Mouse (Mus musculus) lung, postnatal 0 days (tissue): Measurements from ENCODE around the gene Dazap1. TPM values are rescaled to one million over a fixed set of nuclear protein-coding genes. Genes with fewer than 3 reads are reported as not detected.
A peak's percentile ranks its signal among the peaks of the same experiment; 100 is the strongest.

ENCODE experiments used
- ATAC-seq: fragments of 200-750 bp; cut with Nextera tagmentation; 2 replicates; pipeline ENCODE4 v1.8.0; 2017; ENCODE audit warnings: moderate library complexity
- DNase-seq: peaks from one replicate; pipeline ENCODE4 v3.0.0-alpha.2; 2016; ENCODE audit warnings: low spot score
- H3K27ac ChIP-seq: fragments of 300-500 bp; sonication (generic); 2 replicates; pipeline ENCODE4 v1.5.1; 2014; ENCODE audit warnings: antibody characterized with exemption, mild to moderate bottlenecking, low read length, mixed read lengths
- H3K27me3 ChIP-seq: fragments of 300-500 bp; sonication (generic); replicated peaks from 2 replicates; pipeline ENCODE4 v1.6.1; 2014; ENCODE audit warnings: low read length, mixed read lengths; ENCODE audit not compliant: insufficient read depth
- H3K36me3 ChIP-seq: fragments of 300-500 bp; sonication (generic); 2 replicates; pipeline ENCODE4 v1.6.1; 2014; ENCODE audit warnings: low read length, mixed read lengths; ENCODE audit not compliant: insufficient read depth
- H3K4me1 ChIP-seq: fragments of 300-500 bp; sonication (generic); 2 replicates; pipeline ENCODE4 v1.6.1; 2014; ENCODE audit warnings: antibody characterized with exemption, low read depth, low read length, mixed read lengths; ENCODE audit not compliant: insufficient read depth
- H3K4me2 ChIP-seq: fragments of 300-500 bp; sonication (generic); replicated peaks from 2 replicates; pipeline ENCODE4 v1.6.1; 2014; ENCODE audit warnings: low read depth, mild to moderate bottlenecking, low read length, moderate library complexity, mixed read lengths
- H3K4me3 ChIP-seq: fragments of 300-500 bp; sonication (generic); 2 replicates; pipeline ENCODE4 v1.5.1; 2014; ENCODE audit warnings: low read depth, low read length
- H3K9ac ChIP-seq: fragments of 300-500 bp; sonication (generic); replicated peaks from 2 replicates; pipeline ENCODE4 v1.6.1; 2014; ENCODE audit warnings: low read depth, mild to moderate bottlenecking
- H3K9me3 ChIP-seq: fragments of 300-500 bp; sonication (generic); 2 replicates; pipeline ENCODE4 v1.6.1; 2016; ENCODE audit warnings: low read length, mixed read lengths
- CTCF ChIP-seq: IDR thresholded peaks from 2 replicates; pipeline ENCODE4 v1.5.1; 2016; ENCODE audit warnings: antibody characterized with exemption, mild to moderate bottlenecking
- EP300 ChIP-seq: IDR thresholded peaks from 2 replicates; pipeline ENCODE4 v1.6.1; 2016; ENCODE audit warnings: antibody characterized with exemption, mild to moderate bottlenecking, control low read depth
- WGBS: fragments of 180-500 bp; shearing (Covaris S2); extraction: QIAGEN DNeasy Blood & Tissue Kit; methylation state at CpG from one replicate; pipeline ENCODE4 v1.1.7; 2014; 5-methylcytosine and 5-hydroxymethylcytosine counted together
- polyA plus RNA-seq: library from polyadenylated mRNA; unstranded; fragments of >200 nt; fragmentation: Nextera tagmentation; extraction: Ambion mirVana; gene quantifications from 2 replicates; pipeline ENCODE4 v1.2.1, GENCODE M21; 2015

Gene Dazap1
- polyA plus RNA-seq, 1 experiment from 2014 or later, result 38.1 TPM

DNA sequence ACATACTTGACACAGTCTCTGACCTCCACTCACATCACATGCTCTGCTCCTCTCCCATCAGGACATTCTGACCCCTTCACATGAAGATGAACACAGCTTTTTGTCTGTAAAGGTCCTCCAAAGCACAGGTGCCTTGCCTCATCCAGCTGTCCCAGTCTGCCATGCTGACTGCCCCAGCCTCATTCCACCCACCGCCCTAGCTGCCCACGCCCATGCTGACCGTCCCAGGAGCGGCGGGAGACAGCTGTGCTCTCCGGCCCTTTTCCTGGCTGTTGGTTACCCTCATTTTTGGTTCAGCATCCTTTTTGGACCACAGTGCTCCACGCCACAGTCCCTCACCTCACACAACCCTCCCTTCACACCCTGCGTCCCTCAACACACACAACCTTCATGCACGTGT lies 17.1 kb downstream of the Dazap1 start:
- Histone ChIP-seq H3K4me2 (no peak overlapping the region), H3K4me3 (no peak overlapping the region), H3K36me3 (peaks cover 39% of the 10 kb centered on the region), H3K9ac (no peak overlapping the region), H3K27me3 (no peaks in the 10 kb centered on the region), H3K4me1 (peaks cover 5% of the 10 kb centered on the region), H3K27ac (no peak overlapping the region), H3K9me3 (no peaks in the 10 kb centered on the region)
- WGBS, result 88% methylated on average over 9 of the region's 9 CpGs
- no peak for ATAC-seq
- no peak for DNase-seq
- TF ChIP-seq CTCF, result no peak
- no peak for TF ChIP-seq EP300

- Histone ChIP-seq H3K36me3 (peaks cover 39% of the 10 kb centered on the region), H3K27me3 (no peaks in the 10 kb centered on the region), H3K9me3 (no peaks in the 10 kb centered on the region), H3K4me2 (no peak overlapping the region), H3K27ac (0 out of 2 replicates have a peak overlapping the region, but pooled peaks have one; percentile 14), H3K4me3 (no peak overlapping the region), H3K9ac (no peak overlapping the region), H3K4me1 (peaks cover 10% of the 10 kb centered on the region)
- no peak for TF ChIP-seq EP300
- TF ChIP-seq CTCF, result no peak
- DNase-seq, result no peak
- WGBS, result 80% methylated on average over 12 of the region's 12 CpGs
- ATAC-seq, result no peak
These were observed 18.0 kb downstream of the Dazap1 start for GRCm38 (mm10) chr10:80279273-80279672.

DNA sequence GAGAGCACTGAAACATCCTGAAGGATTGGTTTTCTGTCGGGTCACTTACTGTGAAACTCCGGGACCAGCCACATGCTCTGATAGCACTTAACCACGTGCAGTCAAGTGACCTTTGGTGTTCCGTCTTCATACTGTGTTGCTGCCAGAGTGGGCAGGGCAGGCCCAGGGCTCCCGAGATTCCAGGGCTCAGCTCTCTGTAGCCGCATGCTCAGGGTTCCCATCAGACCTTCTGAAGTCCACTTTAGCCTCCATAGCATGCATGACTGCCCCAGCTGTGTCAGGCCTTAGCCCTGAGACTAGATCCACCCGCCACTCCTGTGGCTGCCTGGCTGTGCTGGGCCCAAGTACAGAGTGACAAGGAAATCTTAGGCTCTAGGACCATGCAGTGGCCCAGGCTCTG lies 20.0 kb downstream of the Dazap1 start:
- Histone ChIP-seq H3K4me1 (peaks cover 13% of the 10 kb centered on the region), H3K9me3 (no peaks in the 10 kb centered on the region), H3K27me3 (no peaks in the 10 kb centered on the region), H3K4me2 (no peak overlapping the region), H3K4me3 (no peak overlapping the region), H3K9ac (no peak overlapping the region), H3K27ac (peak overlapping the region; percentile 95), H3K36me3 (peaks cover 39% of the 10 kb centered on the region)
- WGBS, result 41% methylated on average over 7 of the region's 7 CpGs
- TF ChIP-seq CTCF, result no peak
- 0 out of 2 replicates have a peak, but pooled peaks have one; percentile 32 for TF ChIP-seq EP300
- ATAC-seq (peak; percentile 15), DNase-seq (peak; percentile 72)

GRCm38 (mm10) chr10:80281921-80282371 lies 20.7 kb downstream of the Dazap1 start:
- Histone ChIP-seq H3K4me3 (no peak overlapping the region), H3K4me2 (no peak overlapping the region), H3K9me3 (no peaks in the 10 kb centered on the region), H3K36me3 (peaks cover 37% of the 10 kb centered on the region), H3K9ac (no peak overlapping the region), H3K27ac (peak overlapping the region; percentile 95), H3K27me3 (no peaks in the 10 kb centered on the region), H3K4me1 (peaks cover 13% of the 10 kb centered on the region)
- ATAC-seq (peak; percentile 82), DNase-seq (peak; percentile 91)
- TF ChIP-seq EP300, result no peak; the same call in 1 of the 2 replicates
- TF ChIP-seq CTCF, result no peak
- WGBS, result 52% methylated on average over 8 of the region's 8 CpGs

DNA sequence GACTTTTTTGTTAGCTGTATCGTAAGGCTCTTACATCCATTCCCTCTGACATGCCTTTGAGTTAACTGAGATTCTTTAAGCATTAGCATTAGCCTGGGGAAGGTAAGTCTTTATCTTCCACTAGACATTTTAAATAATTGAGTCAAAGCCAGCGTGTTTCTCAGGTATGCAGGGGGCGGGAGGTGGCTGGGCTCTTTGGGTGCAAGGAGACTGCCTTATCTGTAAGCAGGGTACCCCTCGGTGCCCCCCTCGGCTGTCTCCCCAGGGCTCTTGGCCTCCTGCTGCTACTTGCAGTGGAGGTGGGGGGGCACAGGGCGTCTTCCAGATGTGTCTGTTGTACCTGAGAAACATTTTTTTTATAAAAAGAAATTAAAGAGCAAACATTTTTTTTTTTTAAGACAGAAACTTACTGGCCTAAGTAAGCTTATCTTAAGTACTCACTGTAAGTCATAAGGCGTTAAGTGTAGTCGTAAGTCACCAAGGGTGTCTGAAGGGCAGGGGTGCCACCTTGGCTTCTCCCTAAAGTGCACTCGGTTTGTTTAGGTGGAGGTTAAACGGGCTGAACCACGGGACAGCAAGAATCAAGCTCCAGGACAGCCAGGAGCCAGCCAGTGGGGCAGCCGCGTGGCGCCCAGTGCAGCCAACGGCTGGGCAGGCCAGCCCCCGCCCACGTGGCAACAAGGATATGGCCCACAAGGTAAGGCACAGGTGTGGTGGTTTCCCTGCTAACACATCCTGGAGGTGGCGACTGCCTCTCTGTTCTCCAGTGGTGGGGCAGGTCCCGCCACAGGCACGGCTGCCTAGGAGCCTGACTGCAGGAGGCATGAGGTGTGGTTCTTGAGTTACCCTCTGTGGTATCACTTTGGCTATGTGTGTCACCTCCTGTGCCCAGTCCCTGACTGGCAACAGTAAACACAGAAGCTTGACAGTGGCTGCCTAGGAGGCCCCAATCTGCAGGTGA lies 21.5 kb downstream of the Dazap1 start:
- no peaks in the 10 kb centered on the region for H3K27me3 ChIP-seq
- H3K36me3 ChIP-seq, result peaks cover 29% of the 10 kb centered on the region
- ATAC-seq (peak; percentile 79), DNase-seq (peak; percentile 85)
- TF ChIP-seq EP300 (peak; percentile 74), CTCF (no peak)
- no peak overlapping the region for H3K9ac ChIP-seq
- 64% methylated on average over 20 of the region's 20 CpGs for WGBS
- no peaks in the 10 kb centered on the region for H3K9me3 ChIP-seq
- H3K4me3 ChIP-seq, result no peak overlapping the region
- peaks cover 13% of the 10 kb centered on the region for H3K4me1 ChIP-seq
- H3K4me2 ChIP-seq, result 0 out of 2 replicates have a peak overlapping the region, but pooled peaks have one; percentile 17
- H3K27ac ChIP-seq, result peak overlapping the region; percentile 95

DNA sequence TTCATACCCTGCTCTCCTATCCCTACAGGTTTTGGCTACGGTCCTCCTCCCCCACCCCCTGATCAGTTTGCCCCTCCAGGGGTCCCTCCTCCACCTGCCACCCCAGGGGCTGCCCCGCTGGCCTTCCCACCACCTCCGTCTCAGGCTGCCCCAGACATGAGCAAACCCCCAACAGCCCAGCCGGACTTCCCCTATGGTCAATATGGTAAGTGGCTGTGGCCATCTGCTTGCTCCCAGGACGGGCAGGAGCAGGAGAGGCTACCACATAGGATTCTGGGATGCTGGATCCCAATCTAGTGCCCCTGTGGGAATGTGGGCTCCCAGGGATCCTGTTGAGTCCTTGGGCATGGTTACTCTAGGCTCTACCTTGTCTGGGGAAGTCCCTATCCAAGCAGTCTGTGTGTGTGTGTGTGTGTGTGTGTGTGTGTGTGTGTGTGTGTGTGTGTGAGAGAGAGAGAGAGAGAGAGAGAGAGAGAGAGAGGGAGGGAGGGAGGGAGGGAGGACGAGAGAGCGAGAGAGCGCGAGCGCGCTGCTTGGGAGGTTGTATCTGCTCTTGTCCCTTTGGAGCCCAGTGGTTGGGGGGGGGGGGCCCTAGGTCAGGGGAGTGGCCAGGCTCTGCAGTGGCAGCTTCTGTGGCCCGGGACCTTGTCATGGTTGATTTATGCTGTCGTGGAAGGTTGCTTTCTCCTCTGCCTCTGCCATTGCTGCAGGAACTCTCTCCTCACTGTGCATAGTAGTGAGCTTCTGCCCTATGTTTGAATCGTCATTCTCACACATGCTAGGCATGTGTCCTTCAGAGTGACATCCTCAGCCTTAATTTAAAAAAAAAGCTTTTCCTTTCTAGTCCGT lies 24.2 kb downstream of the Dazap1 start:
- H3K27ac ChIP-seq, result peak overlapping the region; percentile 95
- H3K36me3 ChIP-seq, result 0 out of 2 replicates have a peak, but pooled peaks cover 6% of the 10 kb centered on the region
- H3K4me1 ChIP-seq, result peaks cover 13% of the 10 kb centered on the region
- H3K9me3 ChIP-seq, result no peaks in the 10 kb centered on the region
- H3K27me3 ChIP-seq, result no peaks in the 10 kb centered on the region
- H3K9ac ChIP-seq, result no peak overlapping the region
- no peak overlapping the region for H3K4me2 ChIP-seq
- DNase-seq (peak; percentile 4), ATAC-seq (no peak)
- 68% methylated on average over 15 of the region's 15 CpGs for WGBS
- TF ChIP-seq CTCF (no peak), EP300 (no peak)
- H3K4me3 ChIP-seq, result no peak overlapping the region
